Mouse (Mus musculus): ENCODE data around the gene Brsk1. TPM values are rescaled to one million over a fixed set of nuclear protein-coding genes. Genes with fewer than 3 reads are reported as not detected.

The Brsk1 gene
- total RNA-seq, 1 experiment, result 20.7 TPM

- H3K4me3 ChIP-seq (ENCODE audit: insufficient read depth in 1 of 2, low read depth in 1 of 2, low read length in 2 of 2, poor library complexity in 1 of 2, severe bottlenecking in 1 of 2), result no peak overlapping the region
- H3K36me3 ChIP-seq (ENCODE audit: control insufficient read depth, insufficient read depth, low read length, poor library complexity, severe bottlenecking), result peaks cover 6% of the 10 kb centered on the region; the same call in 1 of the 2 replicates
- H3K27ac ChIP-seq (ENCODE audit: insufficient read depth, low read depth, low read length, poor library complexity, severe bottlenecking), result no peak overlapping the region
- no peaks in the 10 kb centered on the region for H3K9me3 ChIP-seq (ENCODE audit: control insufficient read depth, insufficient read depth, low read depth, low read length)
- peaks cover 2 to 14% of the 10 kb centered on the region in 2 experiments; a peak in 1 of 4 replicates for H3K4me1 ChIP-seq (ENCODE audit: control insufficient read depth in 2 of 2, insufficient read depth in 2 of 2, low read length in 2 of 2, poor library complexity in 1 of 2)
- in situ Hi-C loops (cut with MboI; ENCODE audit: low sequenced_read_pairs in 2 of 2, unreplicated experiment in 2 of 2), result no loop called here
- DNase-seq (ENCODE audit: low read depth, low spot score), result no peak
- no peak overlapping the region for H3K9ac ChIP-seq (ENCODE audit: insufficient read depth, low read depth, low read length, poor library complexity, severe bottlenecking)
- TF ChIP-seq MAFK (IDR thresholded peaks at IDR 0.05; ENCODE audit: insufficient read depth, low read depth, low read length), result no peak
- TF ChIP-seq ZC3H11A (IDR thresholded peaks at IDR 0.05; ENCODE audit: borderline replicate concordance, low read depth, low read length), result no peak
- no peak for TF ChIP-seq CHD2 (IDR thresholded peaks at IDR 0.05; ENCODE audit: low read depth, low read length)
- no peak for TF ChIP-seq ZNF384 (IDR thresholded peaks at IDR 0.05; ENCODE audit: low read depth, low read length)
- TF ChIP-seq HCFC1 (IDR thresholded peaks at IDR 0.05; ENCODE audit: borderline replicate concordance, insufficient read depth, low read length), result no peak
These were observed 36.6 kb upstream of the Brsk1 start for GRCm38 (mm10) chr7:4653780-4654179.

GRCm38 (mm10) chr7:4654221-4654620 is 36.2 kb upstream of the Brsk1 start:
- in situ Hi-C loops (cut with MboI; ENCODE audit: low sequenced_read_pairs in 2 of 2, unreplicated experiment in 2 of 2), result no loop called here

GRCm38 (mm10) chr7:4655393-4655792 is 35.0 kb upstream of the Brsk1 start:
- Histone ChIP-seq H3K4me3 (ENCODE audit: insufficient read depth in 1 of 2, low read depth in 1 of 2, low read length in 2 of 2, poor library complexity in 1 of 2, severe bottlenecking in 1 of 2) (no peak overlapping the region), H3K9me3 (ENCODE audit: control insufficient read depth, insufficient read depth, low read depth, low read length) (no peaks in the 10 kb centered on the region), H3K4me1 (ENCODE audit: control insufficient read depth in 2 of 2, insufficient read depth in 2 of 2, low read length in 2 of 2, poor library complexity in 1 of 2) (peaks cover 2 to 14% of the 10 kb centered on the region in 2 experiments; a peak in 2 of 4 replicates), H3K27ac (ENCODE audit: insufficient read depth, low read depth, low read length, poor library complexity, severe bottlenecking) (no peak overlapping the region), H3K9ac (ENCODE audit: insufficient read depth, low read depth, low read length, poor library complexity, severe bottlenecking) (no peak overlapping the region), H3K36me3 (ENCODE audit: control insufficient read depth, insufficient read depth, low read length, poor library complexity, severe bottlenecking) (peaks cover 6% of the 10 kb centered on the region; the same call in 1 of the 2 replicates)
- in situ Hi-C loops (cut with MboI; ENCODE audit: low sequenced_read_pairs in 2 of 2, unreplicated experiment in 2 of 2), result no loop called here
- TF ChIP-seq ZC3H11A (IDR thresholded peaks at IDR 0.05; ENCODE audit: borderline replicate concordance, low read depth, low read length) (no peak), HCFC1 (IDR thresholded peaks at IDR 0.05; ENCODE audit: borderline replicate concordance, insufficient read depth, low read length) (no peak)
- no peak for DNase-seq (ENCODE audit: low read depth, low spot score)

More at GRCm38 (mm10) chr7:4654221-4654620, 36.2 kb upstream of the Brsk1 start:
- Histone ChIP-seq H3K4me1 (ENCODE audit: control insufficient read depth in 2 of 2, insufficient read depth in 2 of 2, low read length in 2 of 2, poor library complexity in 1 of 2) (peaks cover 2 to 14% of the 10 kb centered on the region in 2 experiments; a peak in 1 of 4 replicates), H3K9me3 (ENCODE audit: control insufficient read depth, insufficient read depth, low read depth, low read length) (no peaks in the 10 kb centered on the region), H3K9ac (ENCODE audit: insufficient read depth, low read depth, low read length, poor library complexity, severe bottlenecking) (no peak overlapping the region), H3K4me3 (ENCODE audit: insufficient read depth in 1 of 2, low read depth in 1 of 2, low read length in 2 of 2, poor library complexity in 1 of 2, severe bottlenecking in 1 of 2) (no peak overlapping the region), H3K36me3 (ENCODE audit: control insufficient read depth, insufficient read depth, low read length, poor library complexity, severe bottlenecking) (peaks cover 6% of the 10 kb centered on the region; the same call in 1 of the 2 replicates), H3K27ac (ENCODE audit: insufficient read depth, low read depth, low read length, poor library complexity, severe bottlenecking) (no peak overlapping the region)
- DNase-seq (ENCODE audit: low read depth, low spot score), result no peak
- TF ChIP-seq CHD2 (IDR thresholded peaks at IDR 0.05; ENCODE audit: low read depth, low read length), result no peak
- TF ChIP-seq ZC3H11A (IDR thresholded peaks at IDR 0.05; ENCODE audit: borderline replicate concordance, low read depth, low read length), result no peak
- no peak for TF ChIP-seq MAFK (IDR thresholded peaks at IDR 0.05; ENCODE audit: insufficient read depth, low read depth, low read length)
- TF ChIP-seq ZNF384 (IDR thresholded peaks at IDR 0.05; ENCODE audit: low read depth, low read length), result no peak
- TF ChIP-seq HCFC1 (IDR thresholded peaks at IDR 0.05; ENCODE audit: borderline replicate concordance, insufficient read depth, low read length), result no peak

- no peak overlapping the region for H3K4me3 ChIP-seq (ENCODE audit: insufficient read depth in 1 of 2, low read depth in 1 of 2, low read length in 2 of 2, poor library complexity in 1 of 2, severe bottlenecking in 1 of 2)
- no peak for DNase-seq (ENCODE audit: low read depth, low spot score)
- H3K36me3 ChIP-seq (ENCODE audit: control insufficient read depth, insufficient read depth, low read length, poor library complexity, severe bottlenecking), result peaks cover 6% of the 10 kb centered on the region; the same call in 1 of the 2 replicates
- in situ Hi-C loops (cut with MboI; ENCODE audit: low sequenced_read_pairs in 2 of 2, unreplicated experiment in 2 of 2), result no loop called here
- TF ChIP-seq MAFK (IDR thresholded peaks at IDR 0.05; ENCODE audit: insufficient read depth, low read depth, low read length) (no peak), CHD2 (IDR thresholded peaks at IDR 0.05; ENCODE audit: low read depth, low read length) (no peak), ZNF384 (IDR thresholded peaks at IDR 0.05; ENCODE audit: low read depth, low read length) (no peak), HCFC1 (IDR thresholded peaks at IDR 0.05; ENCODE audit: borderline replicate concordance, insufficient read depth, low read length) (no peak)
- H3K27ac ChIP-seq (ENCODE audit: insufficient read depth, low read depth, low read length, poor library complexity, severe bottlenecking), result no peak overlapping the region
- no peaks in the 10 kb centered on the region for H3K9me3 ChIP-seq (ENCODE audit: control insufficient read depth, insufficient read depth, low read depth, low read length)
- peaks cover 2 to 14% of the 10 kb centered on the region in 2 experiments; a peak in 2 of 4 replicates for H3K4me1 ChIP-seq (ENCODE audit: control insufficient read depth in 2 of 2, insufficient read depth in 2 of 2, low read length in 2 of 2, poor library complexity in 1 of 2)
- no peak overlapping the region for H3K9ac ChIP-seq (ENCODE audit: insufficient read depth, low read depth, low read length, poor library complexity, severe bottlenecking)
These were observed 34.5 kb upstream of the Brsk1 start for GRCm38 (mm10) chr7:4655916-4656315.

GRCm38 (mm10) chr7:4656818-4657217 is 33.6 kb upstream of the Brsk1 start:
- Histone ChIP-seq H3K36me3 (ENCODE audit: control insufficient read depth, insufficient read depth, low read length, poor library complexity, severe bottlenecking) (peaks cover 6% of the 10 kb centered on the region; the same call in 1 of the 2 replicates), H3K9ac (ENCODE audit: insufficient read depth, low read depth, low read length, poor library complexity, severe bottlenecking) (no peak overlapping the region), H3K4me3 (ENCODE audit: insufficient read depth in 1 of 2, low read depth in 1 of 2, low read length in 2 of 2, poor library complexity in 1 of 2, severe bottlenecking in 1 of 2) (no peak overlapping the region), H3K4me1 (ENCODE audit: control insufficient read depth in 2 of 2, insufficient read depth in 2 of 2, low read length in 2 of 2, poor library complexity in 1 of 2) (peaks cover 2 to 11% of the 10 kb centered on the region in 2 experiments; a peak in 2 of 4 replicates), H3K27ac (ENCODE audit: insufficient read depth, low read depth, low read length, poor library complexity, severe bottlenecking) (no peak overlapping the region), H3K9me3 (ENCODE audit: control insufficient read depth, insufficient read depth, low read depth, low read length) (no peaks in the 10 kb centered on the region)
- in situ Hi-C loops (cut with MboI; ENCODE audit: low sequenced_read_pairs in 2 of 2, unreplicated experiment in 2 of 2), result no loop called here
- TF ChIP-seq HCFC1 (IDR thresholded peaks at IDR 0.05; ENCODE audit: borderline replicate concordance, insufficient read depth, low read length) (no peak), ZC3H11A (IDR thresholded peaks at IDR 0.05; ENCODE audit: borderline replicate concordance, low read depth, low read length) (no peak), MAFK (IDR thresholded peaks at IDR 0.05; ENCODE audit: insufficient read depth, low read depth, low read length) (no peak), ZNF384 (IDR thresholded peaks at IDR 0.05; ENCODE audit: low read depth, low read length) (no peak), CHD2 (IDR thresholded peaks at IDR 0.05; ENCODE audit: low read depth, low read length) (no peak)
- DNase-seq (ENCODE audit: low read depth, low spot score), result no peak

All from ES-E14 (cell line).